Mouse (Mus musculus) embryonic facial prominence, embryonic 10.5 days (tissue): Measurements from ENCODE around the gene Mfsd12. TPM values are rescaled to one million over a fixed set of nuclear protein-coding genes. Genes with fewer than 3 reads are reported as not detected.

Experiments used
- DNase-seq: peaks from one replicate; pipeline ENCODE4 v3.0.0-alpha.2; 2017; ENCODE audit warnings: low spot score
- H3K27ac ChIP-seq: fragments of 300-500 bp; sonication (generic); replicated peaks from 2 replicates; pipeline ENCODE4 v1.5.1; 2016; ENCODE audit warnings: mild to moderate bottlenecking
- H3K27me3 ChIP-seq: fragments of 300-500 bp; sonication (generic); replicated peaks from 2 replicates; pipeline ENCODE4 v1.6.1; 2016; ENCODE audit warnings: low read depth, mild to moderate bottlenecking; ENCODE audit not compliant: poor library complexity, severe bottlenecking
- H3K36me3 ChIP-seq: fragments of 300-500 bp; sonication (generic); replicated peaks from 2 replicates; pipeline ENCODE4 v1.6.1; 2016; ENCODE audit warnings: mild to moderate bottlenecking, moderate library complexity
- H3K4me1 ChIP-seq: fragments of 300-500 bp; sonication (generic); 2 replicates; pipeline ENCODE4 v1.6.1; 2016
- H3K4me3 ChIP-seq: fragments of 300-500 bp; sonication (generic); 2 replicates; pipeline ENCODE4 v1.5.1; 2016; ENCODE audit warnings: mild to moderate bottlenecking, moderate library complexity
- H3K9me3 ChIP-seq: fragments of 300-500 bp; sonication (generic); 2 replicates; pipeline ENCODE4 v1.6.1; 2016; ENCODE audit warnings: mild to moderate bottlenecking
- WGBS: fragments of 180-500 bp; shearing (Covaris S2); methylation state at CpG from one replicate; pipeline ENCODE4 v1.1.7; 2016; 5-methylcytosine and 5-hydroxymethylcytosine counted together
- polyA plus RNA-seq: library from polyadenylated mRNA; unstranded; fragments of >200 nt; fragmentation: Nextera tagmentation; extraction: Ambion mirVana; gene quantifications from 2 replicates; pipeline ENCODE4 v1.2.1, GENCODE M21; 2016

The Mfsd12 gene
- 7.8 and 8.3 TPM in 2 replicates for polyA plus RNA-seq

DNA sequence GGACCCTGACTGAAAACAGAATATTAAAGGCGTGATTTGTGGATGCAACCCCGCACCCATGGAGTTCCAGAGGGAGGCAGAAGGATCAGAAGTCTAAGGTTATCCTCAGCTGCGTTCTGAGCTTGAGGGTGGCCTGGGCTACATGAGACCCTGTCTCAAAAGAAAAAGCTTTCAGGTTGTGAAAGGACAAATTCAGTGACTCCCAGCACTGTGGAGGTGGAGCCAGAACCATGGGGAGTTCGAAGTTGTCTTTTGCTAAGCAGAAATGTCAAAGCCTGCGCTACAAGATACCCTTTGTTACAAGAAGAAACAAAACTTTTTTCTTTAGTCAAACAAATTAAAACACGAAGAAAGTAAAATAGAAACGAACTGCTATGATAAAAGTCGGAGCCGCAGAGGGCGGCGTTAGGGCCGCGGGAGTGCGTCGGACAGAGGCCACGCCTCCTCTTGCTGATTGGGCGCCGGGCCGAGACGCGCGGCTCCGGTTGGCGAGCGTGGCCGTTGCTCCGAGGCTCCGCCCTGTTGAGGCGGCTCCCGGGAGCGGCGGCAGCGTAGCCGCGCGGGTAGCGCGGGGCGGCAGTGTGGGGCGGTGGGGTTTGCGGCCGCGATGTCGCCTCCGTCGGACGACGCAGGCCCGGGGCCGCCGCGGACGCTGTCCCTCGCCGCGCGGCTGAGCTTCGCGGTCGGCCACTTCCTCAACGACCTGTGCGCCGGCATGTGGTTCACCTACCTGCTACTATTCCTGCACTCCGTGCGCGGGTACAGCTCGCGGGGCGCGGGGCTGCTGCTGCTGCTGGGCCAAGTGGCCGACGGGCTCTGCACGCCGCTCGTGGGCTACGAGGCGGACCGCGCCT, at the start of gene Mfsd12:
Mfsd12 (plus strand) TSS at position 501 of the 854 bp plus-strand sequence.
- Histone ChIP-seq H3K4me1 (peaks cover 70% of the 10 kb centered on the region), H3K27me3 (peaks cover 49% of the 10 kb centered on the region), H3K4me3 (peak within 1 kb of the TSS; percentile 85), H3K36me3 (peaks cover 19% of the 10 kb centered on the region; the same call in 1 of the 2 replicates), H3K9me3 (no peaks in the 10 kb centered on the region), H3K27ac (peak within 1 kb of the TSS; percentile 85)
- peak; percentile 92 for DNase-seq
- 3% methylated on average over 79 of the region's 79 CpGs for whole genome bisulfite sequencing

DNA sequence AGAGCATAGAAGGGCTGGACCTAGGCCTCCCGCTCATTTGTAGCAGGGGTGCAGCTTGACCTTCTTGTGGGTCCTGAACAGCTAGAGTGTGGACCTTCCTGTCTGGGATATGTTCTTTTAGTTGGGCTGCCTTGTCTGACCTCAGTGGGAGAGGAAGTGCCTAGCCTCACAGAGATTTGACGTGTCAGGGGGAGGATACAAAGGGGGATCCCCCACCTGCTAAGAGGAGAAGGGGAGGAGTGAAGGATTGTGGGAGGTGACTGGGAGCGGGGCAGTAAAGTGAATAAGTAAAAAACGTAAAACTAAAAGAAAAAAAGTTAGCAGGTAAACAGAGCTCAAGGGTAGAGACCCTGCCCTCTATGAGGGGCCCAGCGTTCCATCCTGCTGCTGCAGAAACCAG, 47.7 kb upstream of the Mfsd12 start:
- Histone ChIP-seq H3K4me3 (no peak overlapping the region), H3K9me3 (no peaks in the 10 kb centered on the region), H3K36me3 (peaks cover 96% of the 10 kb centered on the region), H3K27ac (no peak overlapping the region), H3K4me1 (peaks cover 2% of the 10 kb centered on the region), H3K27me3 (no peaks in the 10 kb centered on the region)
- WGBS, result 90% methylated on average over 5 of the region's 5 CpGs
- no peak for DNase-seq

DNA sequence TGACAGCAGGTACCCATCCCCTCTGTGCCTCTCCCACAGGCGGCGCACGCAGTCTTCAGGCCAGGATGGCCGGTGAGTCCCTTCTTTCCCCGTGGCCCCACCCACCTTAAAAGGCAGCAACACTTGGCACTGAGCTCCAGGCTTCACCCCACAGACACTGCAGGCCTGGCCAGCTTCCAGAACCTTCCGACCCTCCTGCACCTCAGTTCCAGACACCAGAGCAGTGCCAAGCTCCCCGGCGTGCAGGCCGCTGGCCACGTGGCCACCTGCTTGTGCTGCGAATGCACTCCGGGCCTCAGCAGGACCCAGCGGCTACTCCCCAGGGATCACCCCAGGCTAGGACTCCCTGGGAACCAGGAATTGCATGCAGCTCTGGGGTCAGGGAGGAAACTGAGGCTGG, 43.7 kb upstream of the Mfsd12 start:
- H3K4me1 ChIP-seq, result peaks cover 30% of the 10 kb centered on the region
- H3K27ac ChIP-seq, result no peak overlapping the region
- no peak for DNase-seq
- no peaks in the 10 kb centered on the region for H3K9me3 ChIP-seq
- peak overlapping the region; percentile 21; the same call in 1 of the 2 replicates for H3K4me3 ChIP-seq
- 0 out of 2 replicates have a peak, but pooled peaks cover 6% of the 10 kb centered on the region for H3K27me3 ChIP-seq
- peaks cover 100% of the 10 kb centered on the region for H3K36me3 ChIP-seq
- 94% methylated on average over 13 of the region's 13 CpGs for WGBS

DNA sequence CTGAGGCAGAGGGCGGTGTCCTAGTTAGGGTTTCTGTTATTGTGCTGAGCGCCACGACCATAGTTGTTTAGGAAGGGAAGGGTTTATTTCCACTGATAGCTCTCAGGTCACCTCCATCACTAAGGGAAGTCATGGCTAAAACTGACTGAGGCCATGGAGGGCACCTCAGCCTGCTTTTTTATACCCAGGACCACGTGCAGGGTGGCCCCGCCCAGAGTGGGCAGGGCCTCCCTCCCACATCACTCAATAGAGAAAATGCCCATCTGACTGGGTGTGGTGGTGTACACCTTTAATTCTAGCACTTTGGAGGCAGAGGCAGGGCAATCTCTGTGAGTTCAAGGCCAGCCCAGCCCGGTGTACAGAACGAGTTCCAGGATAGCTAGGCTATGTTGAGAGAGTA, 43.1 kb upstream of the Mfsd12 start:
- WGBS, result 83% methylated on average over 7 of the region's 7 CpGs
- 0 out of 2 replicates have a peak, but pooled peaks cover 6% of the 10 kb centered on the region for H3K27me3 ChIP-seq
- H3K4me1 ChIP-seq, result peaks cover 36% of the 10 kb centered on the region
- no peak overlapping the region for H3K27ac ChIP-seq
- peaks cover 97% of the 10 kb centered on the region for H3K36me3 ChIP-seq
- DNase-seq, result no peak
- H3K4me3 ChIP-seq, result no peak overlapping the region
- no peaks in the 10 kb centered on the region for H3K9me3 ChIP-seq

DNA sequence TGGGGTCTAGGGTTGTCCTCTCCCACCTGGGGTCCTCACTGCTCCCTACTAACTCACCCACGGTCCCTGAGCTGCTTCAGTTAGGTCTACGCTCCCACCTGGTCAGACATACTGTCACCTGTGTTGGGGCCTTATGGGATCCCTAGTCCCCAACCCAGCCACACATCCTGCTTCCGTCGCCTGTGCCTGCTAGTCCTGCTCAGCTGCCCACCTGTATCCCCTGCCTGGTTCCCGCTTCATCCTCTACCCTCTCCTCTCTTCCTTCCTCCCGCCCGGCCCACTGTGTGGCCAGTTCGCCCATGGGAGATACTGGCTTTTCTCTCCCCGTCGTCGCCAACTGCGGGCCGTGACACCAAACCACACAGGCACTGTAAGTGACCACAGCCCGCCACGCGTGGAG, 41.7 kb upstream of the Mfsd12 start:
- no peak for DNase-seq
- WGBS, result 89% methylated on average over 16 of the region's 16 CpGs
- Histone ChIP-seq H3K4me1 (peaks cover 43% of the 10 kb centered on the region), H3K27ac (no peak overlapping the region), H3K27me3 (0 out of 2 replicates have a peak, but pooled peaks cover 6% of the 10 kb centered on the region), H3K4me3 (no peak overlapping the region), H3K9me3 (no peaks in the 10 kb centered on the region), H3K36me3 (peaks cover 83% of the 10 kb centered on the region)

DNA sequence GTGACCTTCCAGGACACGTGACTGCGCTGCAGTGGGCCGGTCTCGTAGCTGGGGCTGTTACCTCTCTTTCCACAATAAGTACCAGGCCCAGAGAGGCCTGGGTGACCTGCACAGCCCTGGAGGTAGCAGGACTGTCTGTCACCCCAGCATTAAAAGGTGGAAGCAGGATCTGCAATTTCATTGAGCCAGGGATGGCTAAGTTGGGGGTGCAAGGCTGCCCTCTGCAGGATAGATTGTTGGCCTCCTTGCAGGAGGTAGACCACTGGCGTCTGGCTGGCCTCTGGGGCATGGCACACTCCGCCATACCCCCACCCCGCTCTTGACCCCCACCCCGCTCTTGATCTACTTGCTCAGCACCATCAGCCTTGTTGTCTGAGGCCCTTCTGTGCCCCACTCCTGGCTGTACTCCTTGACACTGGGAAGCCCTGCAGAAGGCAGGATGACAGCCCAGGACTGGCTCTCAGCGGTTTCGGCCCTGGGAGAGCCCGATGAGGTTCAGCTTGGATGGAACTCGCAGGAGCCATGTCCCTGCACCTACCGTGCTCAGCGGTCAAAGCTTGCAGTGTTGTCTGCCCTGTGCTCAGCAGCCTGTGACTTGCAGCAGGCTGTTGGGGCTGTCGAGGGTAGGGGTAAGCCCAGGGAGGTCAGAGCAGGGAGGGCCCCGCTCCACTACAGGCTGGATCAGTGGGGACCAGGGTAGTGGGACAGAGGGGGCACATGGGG, 40.8 kb upstream of the Mfsd12 start:
- H3K9me3 ChIP-seq, result no peaks in the 10 kb centered on the region
- peak overlapping the region; percentile 63 for H3K27ac ChIP-seq
- peak overlapping the region; percentile 44 for H3K4me3 ChIP-seq
- H3K36me3 ChIP-seq, result peaks cover 74% of the 10 kb centered on the region
- 0 out of 2 replicates have a peak, but pooled peaks cover 6% of the 10 kb centered on the region for H3K27me3 ChIP-seq
- 41% methylated on average over 16 of the region's 16 CpGs for WGBS
- DNase-seq, result peak; percentile 49
- peaks cover 44% of the 10 kb centered on the region for H3K4me1 ChIP-seq

DNA sequence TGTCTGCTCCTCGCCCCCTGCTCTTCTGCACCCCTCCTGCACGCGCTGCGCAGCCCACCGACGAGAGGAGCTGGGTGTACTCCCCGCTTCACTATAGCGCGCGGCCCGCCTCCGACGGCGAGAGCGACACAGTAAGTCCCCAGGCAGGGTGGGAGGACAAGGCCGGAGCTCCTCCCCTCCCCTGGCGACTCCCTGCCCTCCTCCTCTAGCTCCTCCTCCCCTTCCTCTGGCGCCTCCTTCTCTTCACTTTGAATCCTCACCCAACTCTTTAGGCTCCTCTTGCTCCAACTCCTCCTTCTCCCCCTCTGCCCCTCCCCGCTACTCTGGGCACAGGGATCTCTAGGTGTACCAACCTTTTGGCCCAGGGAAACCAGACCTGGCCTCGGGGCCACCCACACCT, 40.0 kb upstream of the Mfsd12 start:
- DNase-seq, result peak; percentile 69
- WGBS, result 7% methylated on average over 20 of the region's 20 CpGs
- Histone ChIP-seq H3K9me3 (no peaks in the 10 kb centered on the region), H3K4me1 (peaks cover 51% of the 10 kb centered on the region), H3K36me3 (peaks cover 69% of the 10 kb centered on the region), H3K27ac (peak overlapping the region; percentile 63), H3K4me3 (peak overlapping the region; percentile 44), H3K27me3 (0 out of 2 replicates have a peak, but pooled peaks cover 6% of the 10 kb centered on the region)

DNA sequence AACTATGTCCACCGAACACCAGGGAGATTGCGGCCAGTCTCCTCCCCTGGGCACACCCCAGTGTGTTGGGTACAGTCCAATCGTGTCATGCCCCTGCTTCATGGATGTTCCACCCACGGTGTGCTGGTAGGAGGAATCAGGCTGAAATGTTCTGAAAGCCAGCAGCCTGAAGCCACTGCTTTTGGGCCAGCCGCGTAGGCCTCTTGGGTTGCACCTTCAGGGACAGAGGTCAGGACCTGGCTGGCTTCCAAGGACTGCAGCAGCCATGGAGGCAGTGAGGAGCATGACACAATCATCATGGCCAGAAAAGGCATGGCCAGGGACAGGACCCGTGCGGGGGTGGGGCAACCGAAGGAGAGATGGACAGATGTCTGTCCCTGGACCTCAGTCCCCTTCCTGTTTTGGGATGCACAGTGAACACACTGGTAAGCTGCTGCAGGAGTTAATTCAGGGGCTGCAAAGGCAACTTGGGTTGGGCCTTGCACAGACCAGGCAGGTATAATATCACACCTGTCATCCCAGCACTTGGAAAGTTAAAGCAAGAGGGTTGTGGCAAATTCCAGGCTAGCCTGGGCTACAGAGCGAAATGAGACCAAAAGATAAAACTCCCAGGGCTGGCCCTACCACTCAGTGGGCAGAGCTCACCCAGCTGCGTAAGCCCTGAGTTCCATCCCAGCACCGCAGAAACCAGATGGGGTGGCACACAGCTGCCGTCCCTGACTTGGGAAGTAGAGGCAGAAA, 38.5 kb upstream of the Mfsd12 start:
- WGBS, result 91% methylated on average over 13 of the region's 13 CpGs
- H3K9me3 ChIP-seq, result no peaks in the 10 kb centered on the region
- peak overlapping the region; percentile 95; the same call in 1 of the 2 replicates for H3K27ac ChIP-seq
- peaks cover 55% of the 10 kb centered on the region for H3K4me1 ChIP-seq
- peaks cover 69% of the 10 kb centered on the region for H3K36me3 ChIP-seq
- H3K4me3 ChIP-seq, result peak overlapping the region; percentile 87
- no peak for DNase-seq
- 0 out of 2 replicates have a peak, but pooled peaks cover 6% of the 10 kb centered on the region for H3K27me3 ChIP-seq

DNA sequence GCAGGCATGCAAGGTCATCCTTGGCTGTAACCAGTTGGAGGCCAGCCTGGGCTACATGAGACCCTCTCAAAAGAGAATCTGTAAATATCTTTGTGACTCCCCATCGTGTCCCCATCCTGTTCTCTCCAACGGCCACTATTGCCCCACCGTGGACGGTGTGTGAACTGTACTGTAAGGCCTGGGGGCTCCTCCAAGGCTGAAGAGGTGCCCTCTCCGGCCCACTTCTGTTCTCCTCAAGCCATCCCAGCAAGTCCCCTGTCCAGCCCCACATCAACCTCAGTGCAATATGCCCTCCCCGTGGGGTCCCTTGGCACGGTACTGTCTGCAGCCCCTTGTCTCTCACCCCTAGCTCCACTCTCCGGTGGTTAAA, 38.0 kb upstream of the Mfsd12 start:
- DNase-seq, result peak; percentile 31
- WGBS, result 39% methylated on average over 8 of the region's 8 CpGs
- H3K4me3 ChIP-seq, result peak overlapping the region; percentile 87
- H3K27ac ChIP-seq, result peak overlapping the region; percentile 95
- H3K9me3 ChIP-seq, result no peaks in the 10 kb centered on the region
- peaks cover 69% of the 10 kb centered on the region for H3K36me3 ChIP-seq
- 0 out of 2 replicates have a peak, but pooled peaks cover 6% of the 10 kb centered on the region for H3K27me3 ChIP-seq
- H3K4me1 ChIP-seq, result peaks cover 55% of the 10 kb centered on the region

DNA sequence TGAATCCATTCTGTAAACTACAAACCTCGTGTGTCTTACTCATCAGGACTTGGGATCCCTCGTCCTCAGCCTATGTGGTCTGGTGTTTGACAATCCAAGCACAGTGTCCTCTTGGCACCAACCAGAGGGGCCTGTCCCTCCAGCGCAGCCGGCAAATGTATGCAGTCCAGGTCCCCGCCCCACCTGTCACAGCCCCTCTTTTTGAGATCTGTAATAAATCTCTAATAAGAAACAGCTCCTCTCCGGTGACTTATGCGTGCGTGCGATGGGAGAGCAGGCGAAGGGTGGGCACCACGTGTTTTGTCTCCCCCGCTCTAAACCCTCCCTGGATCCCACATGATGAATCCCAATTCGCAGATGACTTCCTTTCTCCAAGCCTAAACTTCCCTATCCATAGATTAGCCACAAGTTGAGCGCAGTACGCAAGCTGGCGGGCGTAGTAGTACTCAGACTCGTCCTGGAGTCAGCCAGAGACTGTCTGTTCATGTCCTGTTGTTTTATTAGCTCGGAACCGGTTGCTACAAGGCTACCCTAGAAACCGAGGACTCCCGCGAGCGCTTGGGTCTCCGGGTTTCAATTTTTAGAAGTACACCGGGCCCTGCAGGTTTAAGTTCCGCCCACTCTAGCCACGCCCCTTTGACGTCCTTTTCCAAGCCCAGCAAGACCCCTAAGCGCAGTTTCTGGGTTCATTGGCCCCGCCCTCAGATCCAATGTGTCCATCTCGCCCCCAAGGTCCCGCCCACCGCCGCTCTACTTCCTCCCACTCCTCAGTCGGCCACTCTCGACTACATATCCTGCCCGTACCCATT, 37.3 kb upstream of the Mfsd12 start:
- H3K4me1 ChIP-seq, result peaks cover 55% of the 10 kb centered on the region
- peaks cover 69% of the 10 kb centered on the region for H3K36me3 ChIP-seq
- H3K27me3 ChIP-seq, result 0 out of 2 replicates have a peak, but pooled peaks cover 6% of the 10 kb centered on the region
- peak; percentile 98 for DNase-seq
- peak overlapping the region; percentile 87 for H3K4me3 ChIP-seq
- H3K9me3 ChIP-seq, result no peaks in the 10 kb centered on the region
- H3K27ac ChIP-seq, result peak overlapping the region; percentile 95
- WGBS, result 2% methylated on average over 38 of the region's 38 CpGs

DNA sequence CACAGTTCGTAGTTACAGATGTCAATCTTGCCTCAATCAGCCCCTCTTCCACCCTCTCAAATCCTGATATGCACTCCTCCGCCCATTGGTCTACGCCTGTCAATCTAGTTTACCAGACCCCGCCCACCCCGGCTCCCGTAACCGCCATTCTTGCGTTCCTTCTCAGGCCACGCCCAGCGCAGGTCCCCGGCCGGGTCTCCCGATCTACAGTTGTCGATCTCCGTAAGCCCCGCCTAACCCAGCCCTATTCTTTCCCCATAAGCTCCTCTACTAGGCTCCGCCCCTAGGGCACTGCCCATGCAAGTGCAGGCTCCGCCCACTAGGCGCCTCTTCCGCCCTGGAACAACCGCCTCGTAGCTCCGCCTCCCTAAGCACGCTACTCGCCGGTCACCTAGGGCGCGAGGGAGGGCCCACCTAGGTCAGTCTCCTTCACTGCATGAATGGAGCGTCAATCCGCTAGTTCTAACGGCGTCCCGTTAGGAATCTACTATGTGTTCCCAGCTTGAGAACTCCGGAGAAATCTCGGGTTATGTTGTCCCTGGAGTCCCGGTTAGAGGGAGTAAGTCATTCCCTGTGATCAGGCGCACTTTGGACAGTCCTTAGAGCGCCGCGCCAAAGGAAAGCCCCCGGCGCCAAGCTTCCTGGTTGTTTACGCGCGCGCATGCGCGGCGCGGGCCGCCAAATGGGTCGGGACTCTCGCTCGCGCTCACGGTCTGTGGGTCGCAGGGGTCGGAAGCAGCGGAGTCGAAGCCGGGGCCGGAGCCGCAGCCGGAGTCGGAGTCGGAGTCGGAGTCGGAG, 36.5 kb upstream of the Mfsd12 start, which contains the start of gene Cactin:
Cactin (plus strand) TSS at position 554 of the 798 bp plus-strand sequence.
- Histone ChIP-seq H3K4me1 (peaks cover 53% of the 10 kb centered on the region), H3K27ac (peak within 1 kb of the TSS; percentile 95), H3K9me3 (no peaks in the 10 kb centered on the region), H3K27me3 (0 out of 2 replicates have a peak, but pooled peaks cover 6% of the 10 kb centered on the region), H3K4me3 (peak within 1 kb of the TSS; percentile 87), H3K36me3 (peaks cover 69% of the 10 kb centered on the region)
- WGBS, result under 1% methylated on average over 68 of the region's 68 CpGs
- peak; percentile 100 for DNase-seq
